10 mouse cellular contexts compared by ENCODE assay signal in genomic region chr13:43215994-43216706, GRCm38 (mm10). TPM values are rescaled to one million over a fixed set of nuclear protein-coding genes. Genes with fewer than 3 reads are reported as not detected.
DNase-seq lines count a peak whose midpoint lies in the region; ATAC-seq lines count a peak whose summit lies in the region.
"Had no signal": no experiment of that assay in that cellular context is flagged by ENCODE, and none has a peak within 500 bp of the region (broad histone marks: within the 10 kb centered on the region; RNA-seq: fewer than 3 reads in every experiment).

No protein-coding gene starts in this region.

- H3K9me3 ChIP-seq in heart, embryonic 16.5 days (replicated peaks; ENCODE audit: control insufficient read depth, low read length), result no peaks in the 10 kb centered on the region
- H3K9me3 ChIP-seq in heart, embryonic 12.5 days (replicated peaks), result no peaks in the 10 kb centered on the region
- no peaks in the 10 kb centered on the region for H3K9me3 ChIP-seq in midbrain, embryonic 11.5 days (ENCODE audit: control insufficient read depth, low read length)
- no peaks in the 10 kb centered on the region for H3K9me3 ChIP-seq in midbrain, embryonic 10.5 days (replicated peaks)
- H3K9me3 ChIP-seq in hindbrain, embryonic 15.5 days, result no peaks in the 10 kb centered on the region
- no peaks in the 10 kb centered on the region for H3K9me3 ChIP-seq in neural tube, embryonic 13.5 days
- H3K9me3 ChIP-seq: limb, embryonic 10.5 days had no signal

- peaks cover 37% of the 10 kb centered on the region for H3K4me1 ChIP-seq in heart, embryonic 16.5 days (ENCODE audit: control insufficient read depth, insufficient read depth, low read length)
- H3K4me1 ChIP-seq in heart, embryonic 12.5 days (replicated peaks), result peaks cover 47% of the 10 kb centered on the region
- H3K4me1 ChIP-seq in midbrain, embryonic 11.5 days (ENCODE audit: control insufficient read depth, insufficient read depth, low read length), result peaks cover 12% of the 10 kb centered on the region; the same call in 1 of the 2 replicates
- peaks cover 25% of the 10 kb centered on the region for H3K4me1 ChIP-seq in midbrain, embryonic 10.5 days
- peaks cover 31% of the 10 kb centered on the region for H3K4me1 ChIP-seq in hindbrain, embryonic 15.5 days (replicated peaks)
- H3K4me1 ChIP-seq in neural tube, embryonic 13.5 days (replicated peaks), result peaks cover 30% of the 10 kb centered on the region

- peak; percentile 75 for DNase-seq in midbrain, embryonic 11.5 days (ENCODE audit: low spot score, missing footprints)
- no peak for DNase-seq in midbrain, embryonic 10.5 days (ENCODE audit: low spot score)
- no peak for DNase-seq in urinary bladder, postnatal 36 days (ENCODE audit: low spot score in 2 of 2)
- DNase-seq in gastrocnemius, adult 8-10 months (ENCODE audit: low spot score in 2 of 2), result no peak
- DNase-seq: heart, postnatal 4 days had no signal

- no peak overlapping the region for H3K4me3 ChIP-seq in heart, embryonic 16.5 days (ENCODE audit: low read length)
- H3K4me3 ChIP-seq in heart, embryonic 12.5 days, result no peak overlapping the region
- H3K4me3 ChIP-seq in midbrain, embryonic 11.5 days (ENCODE audit: low read depth, low read length), result no peak overlapping the region
- no peak overlapping the region for H3K4me3 ChIP-seq in midbrain, embryonic 10.5 days
- no peak overlapping the region for H3K4me3 ChIP-seq in hindbrain, embryonic 15.5 days
- no peak overlapping the region for H3K4me3 ChIP-seq in neural tube, embryonic 13.5 days

- H3K27me3 ChIP-seq in heart, embryonic 16.5 days (ENCODE audit: control insufficient read depth, insufficient read depth, low read length), result no peaks in the 10 kb centered on the region
- no peaks in the 10 kb centered on the region for H3K27me3 ChIP-seq in heart, embryonic 12.5 days (replicated peaks)
- H3K27me3 ChIP-seq in midbrain, embryonic 11.5 days (ENCODE audit: control insufficient read depth, insufficient read depth, low read length), result no peaks in the 10 kb centered on the region
- 0 out of 2 replicates have a peak, but pooled peaks cover 3% of the 10 kb centered on the region for H3K27me3 ChIP-seq in midbrain, embryonic 10.5 days (ENCODE audit: low read depth, poor library complexity, severe bottlenecking)
- no peaks in the 10 kb centered on the region for H3K27me3 ChIP-seq in hindbrain, embryonic 15.5 days
- no peaks in the 10 kb centered on the region for H3K27me3 ChIP-seq in neural tube, embryonic 13.5 days

- H3K36me3 ChIP-seq in heart, embryonic 16.5 days (ENCODE audit: control insufficient read depth, insufficient read depth), result no peaks in the 10 kb centered on the region
- H3K36me3 ChIP-seq in heart, embryonic 12.5 days, result no peaks in the 10 kb centered on the region
- no peaks in the 10 kb centered on the region for H3K36me3 ChIP-seq in midbrain, embryonic 11.5 days (ENCODE audit: control insufficient read depth, insufficient read depth, low read length)
- H3K36me3 ChIP-seq in midbrain, embryonic 10.5 days, result no peaks in the 10 kb centered on the region
- no peaks in the 10 kb centered on the region for H3K36me3 ChIP-seq in hindbrain, embryonic 15.5 days
- no peaks in the 10 kb centered on the region for H3K36me3 ChIP-seq in neural tube, embryonic 13.5 days
- H3K36me3 ChIP-seq: limb, embryonic 10.5 days had no signal

- 0 out of 2 replicates have a peak overlapping the region, but pooled peaks have one; percentile 28 for H3K27ac ChIP-seq in heart, embryonic 16.5 days (ENCODE audit: low read length)
- no peak overlapping the region for H3K27ac ChIP-seq in heart, embryonic 12.5 days (ENCODE audit: poor library complexity, severe bottlenecking)
- H3K27ac ChIP-seq in midbrain, embryonic 11.5 days (ENCODE audit: low read depth, low read length), result no peak overlapping the region
- no peak overlapping the region for H3K27ac ChIP-seq in midbrain, embryonic 10.5 days (replicated peaks)
- peak overlapping the region; percentile 64 for H3K27ac ChIP-seq in hindbrain, embryonic 15.5 days (replicated peaks)
- 0 out of 2 replicates have a peak overlapping the region, but pooled peaks have one; percentile 20 for H3K27ac ChIP-seq in neural tube, embryonic 13.5 days (replicated peaks)
- H3K27ac ChIP-seq: limb, embryonic 10.5 days had no signal

- WGBS in heart, embryonic 16.5 days, result 74% methylated on average over 9 of the region's 9 CpGs
- WGBS in heart, embryonic 12.5 days, result 70% methylated on average over 9 of the region's 9 CpGs
- WGBS in midbrain, embryonic 11.5 days, result 76% methylated on average over 9 of the region's 9 CpGs
- 76% methylated on average over 9 of the region's 9 CpGs for WGBS in midbrain, embryonic 10.5 days
- 68% methylated on average over 9 of the region's 9 CpGs for WGBS in hindbrain, embryonic 15.5 days
- 63% methylated on average over 9 of the region's 9 CpGs for WGBS in neural tube, embryonic 13.5 days

- H3K9ac ChIP-seq in heart, embryonic 16.5 days (ENCODE audit: low read length), result no peak overlapping the region
- H3K9ac ChIP-seq in heart, embryonic 12.5 days, result no peak overlapping the region
- no peak overlapping the region for H3K9ac ChIP-seq in midbrain, embryonic 11.5 days (ENCODE audit: low read length)
- no peak overlapping the region for H3K9ac ChIP-seq in hindbrain, embryonic 15.5 days
- no peak overlapping the region for H3K9ac ChIP-seq in neural tube, embryonic 13.5 days

- ATAC-seq in heart, embryonic 16.5 days (replicated peaks; ENCODE audit: extremely low read depth, insufficient read depth, low FRiP score), result no peak
- no peak for ATAC-seq in heart, embryonic 12.5 days (ENCODE audit: insufficient number of reproducible peaks, low FRiP score)
- ATAC-seq in midbrain, embryonic 11.5 days (ENCODE audit: low FRiP score), result no peak
- ATAC-seq in hindbrain, embryonic 15.5 days (ENCODE audit: low FRiP score, low read depth), result no peak
- ATAC-seq in neural tube, embryonic 13.5 days (ENCODE audit: low read depth), result no peak

- no peak overlapping the region for H3K4me2 ChIP-seq in heart, embryonic 16.5 days (ENCODE audit: low read depth, low read length)
- no peak overlapping the region for H3K4me2 ChIP-seq in heart, embryonic 12.5 days
- no peak overlapping the region for H3K4me2 ChIP-seq in midbrain, embryonic 11.5 days
- H3K4me2 ChIP-seq in hindbrain, embryonic 15.5 days, result peak overlapping the region; percentile 50
- H3K4me2 ChIP-seq in neural tube, embryonic 13.5 days, result no peak overlapping the region

RNA-seq across cellular contexts. Expression of gene Tbc1d7, which starts 44.8 kb away (rescaled TPM):
- 57.7 and 57.8 TPM in 2 replicates for polyA plus RNA-seq in heart, embryonic 16.5 days (2015; fragmentation: Nextera tagmentation; extraction: Ambion mirVana)
- 50.9 and 52.3 TPM in 2 replicates for polyA plus RNA-seq in heart, embryonic 12.5 days (2016; fragmentation: Nextera tagmentation; extraction: Ambion mirVana)
- polyA plus RNA-seq in midbrain, embryonic 11.5 days (2014; fragmentation: Nextera tagmentation; extraction: Ambion mirVana), result 70.2 and 71.5 TPM in 2 replicates
- polyA plus RNA-seq in midbrain, embryonic 10.5 days (2016; fragmentation: Nextera tagmentation; extraction: Ambion mirVana), result 66.6 and 68.3 TPM in 2 replicates
- 76.3 and 76.7 TPM in 2 replicates for polyA plus RNA-seq in hindbrain, embryonic 15.5 days (2015; fragmentation: Nextera tagmentation; extraction: Ambion mirVana)
- polyA plus RNA-seq in neural tube, embryonic 13.5 days (2015; fragmentation: Nextera tagmentation; extraction: Ambion mirVana), result 83.0 and 85.8 TPM in 2 replicates
- 10 to 100 TPM; 22.8 to 26.1 (median 25.0) TPM for total RNA-seq in gastrocnemius, adult 8-10 months (2022)

Comparison
In these comparisons a context has a peak if more than half of its experiments do, and no peak if none do; other contexts are left out.
1. H3K27ac ChIP-seq: peak in heart, embryonic 16.5 days (single experiment), hindbrain, embryonic 15.5 days (single experiment) and neural tube, embryonic 13.5 days (single experiment); none in heart, embryonic 12.5 days (single experiment), midbrain, embryonic 11.5 days (single experiment) and midbrain, embryonic 10.5 days (single experiment).